Mouse (Mus musculus): ENCODE results near the gene Ppa1. TPM values are rescaled to one million over a fixed set of nuclear protein-coding genes. Genes with fewer than 3 reads are reported as not detected.
A peak's percentile ranks its signal among the peaks of the same experiment; 100 is the strongest.
"Not testable (repeated sequence)": the region's sequence is repeated elsewhere in the genome, so short reads cannot be mapped to it uniquely, and the experiment has no call there.

The Ppa1 gene
- 117 and 124 TPM in 2 replicates for polyA plus RNA-seq (2015; fragmentation: Nextera tagmentation; extraction: Ambion mirVana)

DNA sequence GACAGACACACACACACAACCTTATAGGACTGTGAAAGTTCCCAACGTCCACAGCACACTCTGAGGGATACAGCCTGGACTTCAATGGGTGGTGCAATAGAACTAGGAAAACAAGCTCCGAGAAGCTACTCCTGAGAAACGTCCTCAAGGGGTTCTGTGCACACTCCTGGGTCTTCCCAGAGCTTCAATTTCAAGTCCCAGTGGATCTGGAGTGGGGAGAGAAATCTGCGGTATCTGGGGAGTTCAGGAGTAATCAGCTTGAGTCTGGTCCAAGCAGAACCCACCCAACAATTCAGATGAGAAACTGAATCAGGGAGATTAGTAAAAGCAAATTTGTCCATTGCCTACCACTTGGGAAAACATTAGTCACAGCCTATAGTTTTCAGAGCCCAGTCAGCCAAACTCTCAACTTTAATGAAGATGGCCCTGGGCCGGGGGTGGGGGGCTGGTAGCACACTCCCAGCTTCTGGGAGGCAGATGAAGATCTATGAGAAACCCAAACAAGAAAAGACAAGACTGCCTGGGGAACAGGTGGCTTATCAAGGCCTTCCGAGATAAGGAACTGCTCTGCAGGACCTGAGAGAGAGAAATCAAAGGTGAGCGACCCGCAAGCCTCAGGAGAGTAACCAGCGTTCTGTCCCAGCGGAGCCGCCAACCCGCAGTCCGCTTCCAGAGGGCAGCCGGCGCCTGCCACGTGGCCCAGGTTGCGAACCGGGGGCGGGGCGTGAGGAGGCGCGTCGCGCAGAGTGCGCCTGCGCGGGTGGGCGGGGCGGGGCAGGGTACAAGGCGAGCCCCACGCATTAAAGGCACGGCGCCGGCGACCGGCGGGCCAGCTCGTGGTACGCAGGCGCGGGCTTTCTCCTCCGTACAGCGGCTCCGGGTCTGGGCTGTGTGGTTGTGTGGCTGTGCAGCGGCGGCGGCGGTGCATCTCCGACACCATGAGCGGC lies at the start of gene Ppa1:
Ppa1 (plus strand) TSS at position 763 of the 947 bp plus-strand sequence.
- DNase-seq (ENCODE audit: low spot score), result peak; percentile 95
- WGBS, result 1% methylated on average over 42 of the region's 50 CpGs

DNA sequence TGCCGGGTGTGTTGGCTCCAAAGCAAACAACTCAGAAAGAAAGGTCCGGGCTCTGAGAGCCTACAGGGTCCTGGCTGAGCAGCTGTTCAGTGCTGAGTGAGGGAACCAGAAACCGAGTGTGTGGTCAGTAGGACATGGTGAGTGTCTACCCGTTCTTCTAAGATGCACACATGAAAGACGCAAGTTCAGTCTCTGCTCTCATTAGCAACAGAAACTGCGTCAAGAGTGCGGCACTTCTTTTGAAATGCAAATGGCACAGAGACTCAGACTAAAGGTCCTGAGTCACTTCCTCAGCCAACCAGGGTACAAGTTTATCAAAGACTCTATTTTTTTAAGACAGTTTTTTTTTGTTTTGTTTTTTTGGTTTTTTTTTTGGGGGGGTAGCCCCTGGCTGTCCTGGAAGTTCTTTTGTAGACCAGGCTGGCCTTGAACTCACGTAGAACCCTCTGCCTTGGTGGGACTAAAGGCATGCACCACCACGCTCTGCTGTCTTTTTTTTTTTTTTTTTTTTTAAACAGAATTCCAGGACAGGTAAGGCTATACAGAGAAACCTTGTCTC lies 48.7 kb upstream of the Ppa1 start:
- Histone ChIP-seq H3K27me3 (ENCODE audit: control insufficient read depth, insufficient read depth, low read length) (peaks cover 3% of the 10 kb centered on the region; the same call in 1 of the 2 replicates), H3K4me3 (ENCODE audit: low read depth, low read length) (no peak overlapping the region), H3K4me2 (replicated peaks; ENCODE audit: low read depth) (no peak overlapping the region), H3K36me3 (ENCODE audit: control insufficient read depth, insufficient read depth, low read length) (no peaks in the 10 kb centered on the region), H3K4me1 (replicated peaks; ENCODE audit: control insufficient read depth, insufficient read depth) (no peaks in the 10 kb centered on the region), H3K9me3 (ENCODE audit: control insufficient read depth, low read length) (no peaks in the 10 kb centered on the region), H3K27ac (replicated peaks) (no peak overlapping the region), H3K9ac (ENCODE audit: low read length) (no peak overlapping the region)
- TF ChIP-seq CTCF (IDR thresholded peaks at IDR 0.05; ENCODE audit: low read depth) (no peak), EP300 (optimal IDR thresholded peaks at IDR 0.05) (no peak)
- 62% methylated on average over 9 of the region's 9 CpGs for WGBS
- DNase-seq (ENCODE audit: low spot score) (no peak), ATAC-seq (ENCODE audit: low FRiP score, low TSS enrichment) (no peak)

More for the DNA sequence above, at the start of gene Ppa1:
- H3K27ac ChIP-seq (replicated peaks), result peak within 1 kb of the TSS; percentile 81
- H3K9me3 ChIP-seq (ENCODE audit: control insufficient read depth, low read length), result no peaks in the 10 kb centered on the region
- no peaks in the 10 kb centered on the region for H3K27me3 ChIP-seq (ENCODE audit: control insufficient read depth, insufficient read depth, low read length)
- TF ChIP-seq EP300 (optimal IDR thresholded peaks at IDR 0.05), result no peak
- no peak for TF ChIP-seq CTCF (IDR thresholded peaks at IDR 0.05; ENCODE audit: low read depth)
- 0 out of 2 replicates have a peak, but pooled peaks cover 3% of the 10 kb centered on the region for H3K4me1 ChIP-seq (replicated peaks; ENCODE audit: control insufficient read depth, insufficient read depth)
- peak; percentile 95 for ATAC-seq (ENCODE audit: low FRiP score, low TSS enrichment)
- peak within 1 kb of the TSS; percentile 93 for H3K4me2 ChIP-seq (replicated peaks; ENCODE audit: low read depth)
- no peaks in the 10 kb centered on the region for H3K36me3 ChIP-seq (ENCODE audit: control insufficient read depth, insufficient read depth, low read length)
- H3K9ac ChIP-seq (ENCODE audit: low read length), result peak within 1 kb of the TSS; percentile 73
- H3K4me3 ChIP-seq (ENCODE audit: low read depth, low read length), result peak within 1 kb of the TSS; percentile 81

DNA sequence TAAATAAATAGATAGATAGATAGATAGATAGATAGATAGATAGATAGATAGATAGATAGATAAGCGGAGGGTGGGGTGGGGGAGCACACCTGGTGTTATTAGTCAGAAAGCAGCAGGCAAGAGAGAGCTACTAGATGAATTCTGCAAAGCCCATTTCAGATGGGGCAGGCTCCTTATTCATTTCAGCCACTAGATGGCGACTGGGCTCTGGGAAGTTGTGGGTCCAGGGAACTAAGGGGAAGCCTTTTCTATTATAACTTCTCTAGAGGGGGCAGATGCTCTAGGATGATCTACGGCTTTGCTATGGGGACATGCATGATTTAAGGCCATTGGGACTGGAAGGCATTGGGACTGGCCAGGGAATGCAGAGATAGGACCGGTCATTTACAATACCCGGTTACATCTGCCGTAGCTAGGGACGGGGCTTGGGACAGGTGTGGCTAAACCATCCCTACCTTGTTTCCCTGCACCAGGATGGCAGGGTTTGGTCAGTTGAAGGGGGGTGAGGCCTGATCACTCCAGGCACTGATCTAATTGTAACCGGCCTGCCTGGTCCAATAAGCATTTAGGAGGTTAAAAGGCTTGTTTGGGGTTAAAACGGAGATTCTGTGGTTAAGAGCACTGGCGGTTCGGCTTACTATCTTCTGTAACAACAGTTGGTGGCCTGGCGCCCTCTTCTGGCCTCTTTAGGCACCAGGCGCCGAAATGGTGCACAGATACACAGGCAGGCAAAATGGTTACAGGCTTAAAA lies 45.9 kb upstream of the Ppa1 start:
- H3K27ac ChIP-seq (replicated peaks), result no peak overlapping the region
- ATAC-seq (ENCODE audit: low FRiP score, low TSS enrichment) (peak; percentile 66; the same call in 1 of the 2 replicates), DNase-seq (ENCODE audit: low spot score) (peak; percentile 59)
- TF ChIP-seq EP300 (optimal IDR thresholded peaks at IDR 0.05), result no peak
- TF ChIP-seq CTCF (IDR thresholded peaks at IDR 0.05; ENCODE audit: low read depth), result peak; percentile 82
- peak overlapping the region; percentile 32; the same call in 1 of the 2 replicates for H3K4me2 ChIP-seq (replicated peaks; ENCODE audit: low read depth)
- H3K9ac ChIP-seq (ENCODE audit: low read length), result no peak overlapping the region
- no peaks in the 10 kb centered on the region for H3K4me1 ChIP-seq (replicated peaks; ENCODE audit: control insufficient read depth, insufficient read depth)
- 12% methylated on average over 14 of the region's 14 CpGs for WGBS
- no peaks in the 10 kb centered on the region for H3K27me3 ChIP-seq (ENCODE audit: control insufficient read depth, insufficient read depth, low read length)
- H3K9me3 ChIP-seq (ENCODE audit: control insufficient read depth, low read length), result no peaks in the 10 kb centered on the region
- H3K36me3 ChIP-seq (ENCODE audit: control insufficient read depth, insufficient read depth, low read length), result no peaks in the 10 kb centered on the region
- no peak overlapping the region for H3K4me3 ChIP-seq (ENCODE audit: low read depth, low read length)

DNA sequence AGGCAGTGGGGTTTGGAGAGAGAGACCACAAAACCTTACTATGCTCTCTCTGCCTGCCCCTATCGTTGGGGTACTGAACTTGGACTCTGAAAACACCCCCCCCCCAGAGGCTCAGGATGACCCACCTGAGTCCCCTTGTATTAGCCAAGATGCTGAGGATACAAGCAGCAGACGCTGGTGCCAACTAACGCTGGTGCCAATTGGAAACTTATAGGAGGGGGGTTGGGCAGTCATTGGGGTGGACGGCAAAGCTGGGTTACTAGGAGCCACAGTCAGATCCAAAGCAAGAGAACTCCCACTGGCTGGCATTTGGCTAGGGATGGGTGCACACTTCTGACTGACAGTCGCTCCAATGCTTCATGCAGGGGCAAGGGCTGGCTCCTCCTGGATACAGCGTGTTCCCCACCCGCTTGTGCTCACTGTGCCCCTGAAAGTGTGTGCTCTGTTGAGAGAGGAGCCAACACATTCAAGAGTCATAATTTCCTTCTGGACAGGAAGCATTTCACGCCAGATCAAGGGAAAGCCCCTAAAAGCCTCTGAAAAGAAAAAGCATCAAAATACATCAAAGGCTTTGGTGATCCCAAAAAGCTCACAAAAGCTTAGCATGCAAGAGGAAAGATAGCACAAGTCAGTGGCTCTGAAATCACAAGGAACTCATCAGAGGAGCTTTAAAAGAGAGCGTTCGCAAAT lies 43.8 kb upstream of the Ppa1 start:
- Histone ChIP-seq H3K36me3 (ENCODE audit: control insufficient read depth, insufficient read depth, low read length) (no peaks in the 10 kb centered on the region), H3K27ac (replicated peaks) (no peak overlapping the region), H3K9ac (ENCODE audit: low read length) (no peak overlapping the region), H3K4me3 (ENCODE audit: low read depth, low read length) (no peak overlapping the region), H3K27me3 (ENCODE audit: control insufficient read depth, insufficient read depth, low read length) (no peaks in the 10 kb centered on the region), H3K9me3 (ENCODE audit: control insufficient read depth, low read length) (no peaks in the 10 kb centered on the region), H3K4me1 (replicated peaks; ENCODE audit: control insufficient read depth, insufficient read depth) (no peaks in the 10 kb centered on the region), H3K4me2 (replicated peaks; ENCODE audit: low read depth) (no peak overlapping the region)
- DNase-seq (ENCODE audit: low spot score) (no peak), ATAC-seq (ENCODE audit: low FRiP score, low TSS enrichment) (no peak)
- WGBS, result 68% methylated on average over 10 of the region's 10 CpGs
- TF ChIP-seq EP300 (optimal IDR thresholded peaks at IDR 0.05) (no peak), CTCF (IDR thresholded peaks at IDR 0.05; ENCODE audit: low read depth) (no peak)

DNA sequence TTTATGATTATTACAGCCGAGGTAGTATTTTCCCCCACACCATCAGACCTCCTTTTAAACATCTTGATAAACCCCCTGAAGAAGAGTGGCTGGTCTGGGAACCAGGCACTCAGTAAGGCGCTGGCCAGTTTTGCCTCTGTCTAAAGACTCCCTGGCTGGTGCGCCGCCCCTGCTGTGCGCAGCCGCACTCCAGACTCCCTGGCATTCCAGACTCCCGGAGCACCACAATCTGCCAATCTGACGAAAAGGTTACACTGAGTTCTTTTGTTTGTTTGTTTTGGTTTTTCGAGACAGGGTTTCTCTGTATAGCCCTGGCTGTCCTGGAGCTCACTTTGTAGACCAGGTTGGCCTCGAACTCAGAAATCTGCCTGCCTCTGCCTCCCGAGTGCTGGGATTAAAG lies 43.0 kb upstream of the Ppa1 start:
- ATAC-seq (ENCODE audit: low FRiP score, low TSS enrichment), result not testable (repeated sequence)

More for the DNA sequence above, 43.0 kb upstream of the Ppa1 start:
- not testable (repeated sequence) for H3K27ac ChIP-seq (replicated peaks); DNase-seq (ENCODE audit: low spot score); H3K9ac ChIP-seq (ENCODE audit: low read length); H3K9me3 ChIP-seq (ENCODE audit: control insufficient read depth, low read length); H3K4me1 ChIP-seq (replicated peaks; ENCODE audit: control insufficient read depth, insufficient read depth); H3K27me3 ChIP-seq (ENCODE audit: control insufficient read depth, insufficient read depth, low read length); H3K4me3 ChIP-seq (ENCODE audit: low read depth, low read length); H3K4me2 ChIP-seq (replicated peaks; ENCODE audit: low read depth); H3K36me3 ChIP-seq (ENCODE audit: control insufficient read depth, insufficient read depth, low read length)
- WGBS, result 63% methylated on average over 10 of the region's 11 CpGs

All from stomach, postnatal 0 days (tissue).